Comparison of ENCODE assay signal across 14 mouse cellular contexts in the genomic region with DNA sequence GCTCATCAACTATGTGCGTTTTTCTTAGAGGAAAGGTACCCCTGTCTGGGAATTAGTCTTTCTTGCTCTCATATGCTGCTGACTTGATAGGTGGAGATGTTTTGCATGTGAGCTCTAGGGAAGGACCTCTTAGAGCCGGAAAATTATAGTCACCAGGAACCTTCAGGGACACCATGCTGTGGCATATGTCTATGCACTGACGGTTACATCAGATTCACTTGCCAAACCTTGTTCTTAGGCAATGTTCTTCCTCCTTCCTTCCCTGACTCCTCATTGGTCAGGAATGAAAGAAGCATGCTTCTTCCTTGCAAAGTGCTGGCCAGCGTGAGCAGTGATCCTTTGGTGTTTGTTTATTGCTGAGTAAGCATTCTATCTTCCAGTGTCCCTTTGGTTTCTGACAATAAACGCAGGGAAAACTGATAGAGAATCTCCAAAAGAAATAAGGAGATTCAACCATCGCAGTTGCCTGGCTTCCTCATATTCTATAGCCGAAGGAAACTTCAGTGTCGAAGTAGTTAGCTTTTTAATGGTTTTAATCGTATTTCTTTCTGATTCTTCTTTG. TPM values are rescaled to one million over a fixed set of nuclear protein-coding genes. Genes with fewer than 3 reads are reported as not detected.
DNase-seq lines count a peak whose midpoint lies in the region; ATAC-seq and TF ChIP-seq lines count a peak whose summit lies in the region.
"Had no signal": no experiment of that assay in that cellular context is flagged by ENCODE, and none has a peak within 500 bp of the region (broad histone marks: within the 10 kb centered on the region; RNA-seq: fewer than 3 reads in every experiment).

No protein-coding gene starts in this region.

- no peak overlapping the region for H3K27ac ChIP-seq in heart, embryonic 16.5 days (ENCODE audit: low read length)
- H3K27ac ChIP-seq in neural tube, embryonic 15.5 days (replicated peaks), result no peak overlapping the region

- ATAC-seq in heart, embryonic 16.5 days (replicated peaks; ENCODE audit: extremely low read depth, insufficient read depth, low FRiP score), result no peak
- peak; percentile 22; the same call in 1 of the 2 replicates for ATAC-seq in common myeloid progenitor, adult 5-6 weeks (replicated peaks; ENCODE audit: low read depth, poor library complexity, severe bottlenecking)
- ATAC-seq in neural tube, embryonic 15.5 days (ENCODE audit: low FRiP score), result no peak
- ATAC-seq: intestine, embryonic 16.5 days had no signal

- no peak overlapping the region for H3K4me3 ChIP-seq in heart, embryonic 16.5 days (ENCODE audit: low read length)
- no peak overlapping the region for H3K4me3 ChIP-seq in lung, adult 2 months (replicated peaks; ENCODE audit: extremely low read depth, low read depth, low read length)
- no peak overlapping the region for H3K4me3 ChIP-seq in neural tube, embryonic 15.5 days (replicated peaks)
- H3K4me3 ChIP-seq: myocyte had no signal

- DNase-seq in heart, postnatal 36 days, result no peak
- peak; percentile 64 for DNase-seq in lung, postnatal 36 days
- DNase-seq in lung, adult 2 months, result no peak
- no peak for DNase-seq in spleen, adult 18-20 months
- DNase-seq: cerebellum, postnatal 25 days; kidney, postnatal 4 days; lung, embryonic 14.5 days; thymus, adult 2 months had no signal

- intact Hi-C loops in heart, postnatal 36 days (cut with DNase I), result loop anchor here (5.0 to 10.0 kb wide), 2 partner anchors 71 to 232 kb away; a partner anchor contains a TSS

- TF ChIP-seq CTCF in lung, adult 2 months (IDR thresholded peaks at IDR 0.05; ENCODE audit: insufficient read depth, low read length), result no peak

- no peaks in the 10 kb centered on the region for H3K36me3 ChIP-seq in heart, embryonic 16.5 days (ENCODE audit: control insufficient read depth, insufficient read depth)
- no peaks in the 10 kb centered on the region for H3K36me3 ChIP-seq in neural tube, embryonic 15.5 days
- H3K36me3 ChIP-seq: heart, embryonic 15.5 days had no signal

- H3K9me3 ChIP-seq in heart, embryonic 16.5 days (replicated peaks; ENCODE audit: control insufficient read depth, low read length), result no peaks in the 10 kb centered on the region
- no peaks in the 10 kb centered on the region for H3K9me3 ChIP-seq in neural tube, embryonic 15.5 days (replicated peaks)
- H3K9me3 ChIP-seq: heart, embryonic 15.5 days had no signal

- no peak overlapping the region for H3K9ac ChIP-seq in heart, embryonic 16.5 days (ENCODE audit: low read length)
- H3K9ac ChIP-seq in neural tube, embryonic 15.5 days (replicated peaks), result no peak overlapping the region
- H3K9ac ChIP-seq: heart, embryonic 15.5 days; lung, embryonic 14.5 days had no signal

- H3K4me2 ChIP-seq in heart, embryonic 16.5 days (ENCODE audit: low read depth, low read length), result peak overlapping the region; percentile 88; the same call in 1 of the 2 replicates
- H3K4me2 ChIP-seq in neural tube, embryonic 15.5 days, result peak overlapping the region; percentile 87
- H3K4me2 ChIP-seq: lung, embryonic 14.5 days had no signal

- H3K4me1 ChIP-seq in heart, embryonic 16.5 days (ENCODE audit: control insufficient read depth, insufficient read depth, low read length), result peaks cover 77% of the 10 kb centered on the region
- 0 out of 2 replicates have a peak, but pooled peaks cover 4% of the 10 kb centered on the region for H3K4me1 ChIP-seq in lung, adult 2 months (ENCODE audit: control insufficient read depth, insufficient read depth, low read length)
- peaks cover 53% of the 10 kb centered on the region for H3K4me1 ChIP-seq in neural tube, embryonic 15.5 days

- no peaks in the 10 kb centered on the region for H3K27me3 ChIP-seq in heart, embryonic 16.5 days (ENCODE audit: control insufficient read depth, insufficient read depth, low read length)
- no peaks in the 10 kb centered on the region for H3K27me3 ChIP-seq in neural tube, embryonic 15.5 days (replicated peaks)
- H3K27me3 ChIP-seq: heart, embryonic 15.5 days had no signal

- WGBS in heart, embryonic 16.5 days, result 82% methylated on average over 9 of the region's 9 CpGs
- 75% methylated on average over 9 of the region's 9 CpGs for WGBS in lung, adult 2 months
- 90% methylated on average over 9 of the region's 9 CpGs for WGBS in neural tube, embryonic 15.5 days

- no peak for TF ChIP-seq POLR2A in lung, adult 2 months (IDR thresholded peaks at IDR 0.05; ENCODE audit: borderline replicate concordance, extremely low read depth, low read depth, low read length)

RNA-seq across cellular contexts. Expression of a gene that starts 5.0 kb away (rescaled TPM):
- 19.1 and 22.9 TPM in 2 replicates for polyA plus RNA-seq in heart, embryonic 16.5 days (2015; fragmentation: Nextera tagmentation; extraction: Ambion mirVana)
- 10 to 100 TPM; 16.2 to 21.0 TPM for total RNA-seq in heart, postnatal 36 days (2021)
- 7.3 and 8.4 TPM in 2 replicates for polyA plus RNA-seq in lung, adult 2 months (2012; rRNA removed)
- 3.9 and 4.7 TPM in 2 replicates for total RNA-seq in common myeloid progenitor, adult 5-6 weeks (2017)
- polyA plus RNA-seq in neural tube, embryonic 15.5 days (2015; fragmentation: Nextera tagmentation; extraction: Ambion mirVana), result 16.7 and 19.2 TPM in 2 replicates
